Mouse (Mus musculus): ENCODE results near the gene Pak4. TPM values are rescaled to one million over a fixed set of nuclear protein-coding genes. Genes with fewer than 3 reads are reported as not detected.

Pak4 gene
- polyA plus RNA-seq, 1 experiment from 2014 or later, result 21.1 TPM

DNA sequence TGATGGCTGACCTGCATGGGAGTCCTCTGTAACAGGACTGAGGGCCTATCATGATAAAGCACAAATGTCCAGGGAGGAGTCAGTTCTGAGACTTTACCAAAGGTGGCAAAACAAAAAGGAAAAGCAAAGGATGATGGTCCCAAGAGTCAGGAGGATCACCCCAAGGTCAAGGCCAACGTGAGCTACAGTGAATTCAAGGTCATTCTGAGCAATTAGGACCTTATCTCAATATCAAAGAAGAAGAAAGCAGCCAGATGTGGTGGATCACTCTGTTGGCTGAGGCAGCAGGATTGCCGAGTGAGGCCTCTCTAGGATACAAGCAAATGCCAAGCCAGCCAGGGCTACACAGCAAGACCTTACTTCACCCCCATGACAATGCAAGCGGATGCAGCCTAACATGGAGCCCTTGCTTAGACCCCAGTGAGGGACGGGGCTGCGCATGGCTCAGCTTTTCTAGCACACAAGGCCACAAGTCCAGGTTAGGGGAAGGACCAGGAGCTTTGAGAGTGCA, 19.4 kb downstream of the Pak4 start:
- no peaks in the 10 kb centered on the region for H3K27me3 ChIP-seq (ENCODE audit: control insufficient read depth, insufficient read depth, low read length)
- peaks cover 36 to 53% of the 10 kb centered on the region in 2 experiments for H3K4me1 ChIP-seq (ENCODE audit: control insufficient read depth in 2 of 2, insufficient read depth in 2 of 2, low read length in 2 of 2)
- H3K27ac ChIP-seq (replicated peaks in 1 of 2; ENCODE audit: control insufficient read depth in 1 of 2, insufficient read depth in 1 of 2, low read depth in 2 of 2, low read length in 2 of 2), result peak overlapping the region in 1 of 2 experiments; percentile 34; a peak in 3 of 4 replicates
- WGBS, result 63% methylated on average over 5 of the region's 5 CpGs
- no peaks in the 10 kb centered on the region for H3K36me3 ChIP-seq (ENCODE audit: control insufficient read depth, insufficient read depth, low read length)
- H3K9me3 ChIP-seq (ENCODE audit: control insufficient read depth, low read length), result no peaks in the 10 kb centered on the region
- H3K9ac ChIP-seq (ENCODE audit: low read length), result no peak overlapping the region
- H3K4me3 ChIP-seq (ENCODE audit: control insufficient read depth in 1 of 2, insufficient read depth in 1 of 2, low read depth in 1 of 2, low read length in 2 of 2), result no peak overlapping the region
- no peak for ATAC-seq (ENCODE audit: insufficient number of reproducible peaks, insufficient read depth, low FRiP score, low read depth)
- H3K4me2 ChIP-seq (ENCODE audit: low read length), result no peak overlapping the region

GRCm38 (mm10) chr7:28577826-28578542, 20.0 kb downstream of the Pak4 start:
- Histone ChIP-seq H3K4me2 (ENCODE audit: low read length) (no peak overlapping the region), H3K9me3 (ENCODE audit: control insufficient read depth, low read length) (no peaks in the 10 kb centered on the region), H3K4me3 (ENCODE audit: control insufficient read depth in 1 of 2, insufficient read depth in 1 of 2, low read depth in 1 of 2, low read length in 2 of 2) (no peak overlapping the region), H3K27ac (replicated peaks in 1 of 2; ENCODE audit: control insufficient read depth in 1 of 2, insufficient read depth in 1 of 2, low read depth in 2 of 2, low read length in 2 of 2) (peak overlapping the region; percentile 34 to 69), H3K27me3 (ENCODE audit: control insufficient read depth, insufficient read depth, low read length) (no peaks in the 10 kb centered on the region), H3K4me1 (ENCODE audit: control insufficient read depth in 2 of 2, insufficient read depth in 2 of 2, low read length in 2 of 2) (peaks cover 39 to 51% of the 10 kb centered on the region in 2 experiments), H3K36me3 (ENCODE audit: control insufficient read depth, insufficient read depth, low read length) (no peaks in the 10 kb centered on the region), H3K9ac (ENCODE audit: low read length) (peak overlapping the region; percentile 44)
- no peak for ATAC-seq (ENCODE audit: insufficient number of reproducible peaks, insufficient read depth, low FRiP score, low read depth)
- WGBS, result 64% methylated on average over 9 of the region's 9 CpGs

GRCm38 (mm10) chr7:28576271-28576914, 21.6 kb downstream of the Pak4 start:
- no peaks in the 10 kb centered on the region for H3K27me3 ChIP-seq (ENCODE audit: control insufficient read depth, insufficient read depth, low read length)
- H3K36me3 ChIP-seq (ENCODE audit: control insufficient read depth, insufficient read depth, low read length), result no peaks in the 10 kb centered on the region
- 54% methylated on average over 5 of the region's 5 CpGs for WGBS
- H3K9ac ChIP-seq (ENCODE audit: low read length), result no peak overlapping the region
- H3K9me3 ChIP-seq (ENCODE audit: control insufficient read depth, low read length), result no peaks in the 10 kb centered on the region
- no peak overlapping the region for H3K4me2 ChIP-seq (ENCODE audit: low read length)
- peak; percentile 24; the same call in 1 of the 2 replicates for ATAC-seq (ENCODE audit: insufficient number of reproducible peaks, insufficient read depth, low FRiP score, low read depth)
- peaks cover 47 to 62% of the 10 kb centered on the region in 2 experiments for H3K4me1 ChIP-seq (ENCODE audit: control insufficient read depth in 2 of 2, insufficient read depth in 2 of 2, low read length in 2 of 2)
- no peak overlapping the region for H3K4me3 ChIP-seq (ENCODE audit: control insufficient read depth in 1 of 2, insufficient read depth in 1 of 2, low read depth in 1 of 2, low read length in 2 of 2)
- H3K27ac ChIP-seq (replicated peaks in 1 of 2; ENCODE audit: control insufficient read depth in 1 of 2, insufficient read depth in 1 of 2, low read depth in 2 of 2, low read length in 2 of 2), result no peak overlapping the region

DNA sequence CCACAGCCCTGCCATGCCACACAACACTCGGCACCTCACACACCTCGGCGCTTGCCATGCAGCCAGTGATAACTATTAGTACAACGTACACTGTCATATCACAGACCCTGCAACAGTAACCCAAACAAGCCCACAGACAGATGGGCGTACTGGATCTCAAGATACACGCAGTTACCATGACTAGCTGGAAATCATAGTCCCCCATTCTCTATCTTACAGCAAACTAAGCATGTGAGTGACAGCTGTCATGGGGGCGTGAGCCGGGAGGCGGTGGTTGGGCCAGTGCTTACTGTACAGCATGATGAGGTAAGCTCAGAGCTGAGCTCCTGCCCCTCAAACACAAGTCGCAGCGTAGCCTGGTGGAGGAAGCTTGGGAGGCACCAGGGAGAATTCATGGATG, 22.4 kb downstream of the Pak4 start:
- Histone ChIP-seq H3K27me3 (ENCODE audit: control insufficient read depth, insufficient read depth, low read length) (no peaks in the 10 kb centered on the region), H3K36me3 (ENCODE audit: control insufficient read depth, insufficient read depth, low read length) (no peaks in the 10 kb centered on the region), H3K27ac (replicated peaks in 1 of 2; ENCODE audit: control insufficient read depth in 1 of 2, insufficient read depth in 1 of 2, low read depth in 2 of 2, low read length in 2 of 2) (no peak overlapping the region), H3K9ac (ENCODE audit: low read length) (no peak overlapping the region), H3K4me3 (ENCODE audit: control insufficient read depth in 1 of 2, insufficient read depth in 1 of 2, low read depth in 1 of 2, low read length in 2 of 2) (no peak overlapping the region), H3K9me3 (ENCODE audit: control insufficient read depth, low read length) (no peaks in the 10 kb centered on the region), H3K4me2 (ENCODE audit: low read length) (no peak overlapping the region), H3K4me1 (ENCODE audit: control insufficient read depth in 2 of 2, insufficient read depth in 2 of 2, low read length in 2 of 2) (peaks cover 55 to 68% of the 10 kb centered on the region in 2 experiments)
- WGBS, result 81% methylated on average over 11 of the region's 11 CpGs
- ATAC-seq (ENCODE audit: insufficient number of reproducible peaks, insufficient read depth, low FRiP score, low read depth), result no peak

- Histone ChIP-seq H3K9me3 (ENCODE audit: control insufficient read depth, low read length) (no peaks in the 10 kb centered on the region), H3K36me3 (ENCODE audit: control insufficient read depth, insufficient read depth, low read length) (peaks cover 11% of the 10 kb centered on the region; the same call in 1 of the 2 replicates), H3K4me1 (ENCODE audit: control insufficient read depth in 2 of 2, insufficient read depth in 2 of 2, low read length in 2 of 2) (peaks cover 53 to 56% of the 10 kb centered on the region in 2 experiments), H3K4me3 (ENCODE audit: control insufficient read depth in 1 of 2, insufficient read depth in 1 of 2, low read depth in 1 of 2, low read length in 2 of 2) (no peak overlapping the region), H3K27me3 (ENCODE audit: control insufficient read depth, insufficient read depth, low read length) (no peaks in the 10 kb centered on the region), H3K27ac (replicated peaks in 1 of 2; ENCODE audit: control insufficient read depth in 1 of 2, insufficient read depth in 1 of 2, low read depth in 2 of 2, low read length in 2 of 2) (no peak overlapping the region), H3K9ac (ENCODE audit: low read length) (no peak overlapping the region), H3K4me2 (ENCODE audit: low read length) (no peak overlapping the region)
- 89% methylated on average over 3 of the region's 3 CpGs for WGBS
- ATAC-seq (ENCODE audit: insufficient number of reproducible peaks, insufficient read depth, low FRiP score, low read depth), result no peak
Measured at GRCm38 (mm10) chr7:28573236-28573635, 24.7 kb downstream of the Pak4 start.

DNA sequence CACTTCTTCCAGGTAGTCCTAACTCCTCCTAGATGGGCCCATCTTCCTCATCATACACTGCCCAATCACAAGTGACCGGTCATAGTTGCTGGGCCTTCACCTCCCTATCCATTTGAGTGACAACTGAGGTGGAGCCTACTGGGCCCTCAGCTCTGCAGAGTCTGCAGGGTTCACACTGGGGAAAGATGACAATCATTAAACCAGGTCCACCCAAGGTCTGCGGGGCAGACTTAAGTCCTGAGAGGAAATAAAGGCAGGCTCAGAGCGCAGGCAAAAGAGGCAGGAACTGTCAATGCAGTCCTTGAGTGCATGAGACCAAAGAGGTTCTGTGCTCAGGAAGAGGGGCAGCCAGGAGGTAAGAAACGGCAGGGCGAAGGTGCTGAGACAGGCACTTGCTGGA, 25.3 kb downstream of the Pak4 start:
- ATAC-seq (ENCODE audit: insufficient number of reproducible peaks, insufficient read depth, low FRiP score, low read depth), result no peak
- no peaks in the 10 kb centered on the region for H3K9me3 ChIP-seq (ENCODE audit: control insufficient read depth, low read length)
- H3K27ac ChIP-seq (replicated peaks in 1 of 2; ENCODE audit: control insufficient read depth in 1 of 2, insufficient read depth in 1 of 2, low read depth in 2 of 2, low read length in 2 of 2), result no peak overlapping the region
- H3K36me3 ChIP-seq (ENCODE audit: control insufficient read depth, insufficient read depth, low read length), result peaks cover 17% of the 10 kb centered on the region
- peaks cover 48 to 52% of the 10 kb centered on the region in 2 experiments for H3K4me1 ChIP-seq (ENCODE audit: control insufficient read depth in 2 of 2, insufficient read depth in 2 of 2, low read length in 2 of 2)
- no peak overlapping the region for H3K9ac ChIP-seq (ENCODE audit: low read length)
- no peak overlapping the region for H3K4me3 ChIP-seq (ENCODE audit: control insufficient read depth in 1 of 2, insufficient read depth in 1 of 2, low read depth in 1 of 2, low read length in 2 of 2)
- no peaks in the 10 kb centered on the region for H3K27me3 ChIP-seq (ENCODE audit: control insufficient read depth, insufficient read depth, low read length)
- 80% methylated on average over 5 of the region's 5 CpGs for WGBS
- no peak overlapping the region for H3K4me2 ChIP-seq (ENCODE audit: low read length)

GRCm38 (mm10) chr7:28570982-28571682, 26.9 kb downstream of the Pak4 start:
- peak overlapping the region; percentile 10 for H3K9ac ChIP-seq (ENCODE audit: low read length)
- H3K27me3 ChIP-seq (ENCODE audit: control insufficient read depth, insufficient read depth, low read length), result no peaks in the 10 kb centered on the region
- no peak overlapping the region for H3K4me2 ChIP-seq (ENCODE audit: low read length)
- H3K4me3 ChIP-seq (ENCODE audit: control insufficient read depth in 1 of 2, insufficient read depth in 1 of 2, low read depth in 1 of 2, low read length in 2 of 2), result no peak overlapping the region
- 37% methylated on average over 5 of the region's 5 CpGs for WGBS
- ATAC-seq (ENCODE audit: insufficient number of reproducible peaks, insufficient read depth, low FRiP score, low read depth), result no peak
- peaks cover 33 to 36% of the 10 kb centered on the region in 2 experiments for H3K4me1 ChIP-seq (ENCODE audit: control insufficient read depth in 2 of 2, insufficient read depth in 2 of 2, low read length in 2 of 2)
- no peaks in the 10 kb centered on the region for H3K9me3 ChIP-seq (ENCODE audit: control insufficient read depth, low read length)
- H3K27ac ChIP-seq (replicated peaks in 1 of 2; ENCODE audit: control insufficient read depth in 1 of 2, insufficient read depth in 1 of 2, low read depth in 2 of 2, low read length in 2 of 2), result peak overlapping the region in 1 of 2 experiments; percentile 7; a peak in 2 of 4 replicates
- peaks cover 32% of the 10 kb centered on the region for H3K36me3 ChIP-seq (ENCODE audit: control insufficient read depth, insufficient read depth, low read length)

All from heart, embryonic 14.5 days (tissue).